Mouse (Mus musculus) layer of hippocampus, adult 8-10 months (tissue): ENCODE results near the gene Ptbp1. TPM values are rescaled to one million over a fixed set of nuclear protein-coding genes. Genes with fewer than 3 reads are reported as not detected.

ENCODE experiments used
- DNase-seq, 2 experiments: peaks; one replicate each; pipeline ENCODE4 v3.0.0; 2022; ENCODE audit warnings: low spot score in 2 of 2
- total RNA-seq, 4 experiments: library from RNA; stranded (reverse); gene quantifications; 2 replicates each; pipeline ENCODE4 v1.2.4; 2022

Ptbp1 gene
- total RNA-seq: 10 to 100 TPM; 67.7 to 76.4 (median 73.7) TPM

DNA sequence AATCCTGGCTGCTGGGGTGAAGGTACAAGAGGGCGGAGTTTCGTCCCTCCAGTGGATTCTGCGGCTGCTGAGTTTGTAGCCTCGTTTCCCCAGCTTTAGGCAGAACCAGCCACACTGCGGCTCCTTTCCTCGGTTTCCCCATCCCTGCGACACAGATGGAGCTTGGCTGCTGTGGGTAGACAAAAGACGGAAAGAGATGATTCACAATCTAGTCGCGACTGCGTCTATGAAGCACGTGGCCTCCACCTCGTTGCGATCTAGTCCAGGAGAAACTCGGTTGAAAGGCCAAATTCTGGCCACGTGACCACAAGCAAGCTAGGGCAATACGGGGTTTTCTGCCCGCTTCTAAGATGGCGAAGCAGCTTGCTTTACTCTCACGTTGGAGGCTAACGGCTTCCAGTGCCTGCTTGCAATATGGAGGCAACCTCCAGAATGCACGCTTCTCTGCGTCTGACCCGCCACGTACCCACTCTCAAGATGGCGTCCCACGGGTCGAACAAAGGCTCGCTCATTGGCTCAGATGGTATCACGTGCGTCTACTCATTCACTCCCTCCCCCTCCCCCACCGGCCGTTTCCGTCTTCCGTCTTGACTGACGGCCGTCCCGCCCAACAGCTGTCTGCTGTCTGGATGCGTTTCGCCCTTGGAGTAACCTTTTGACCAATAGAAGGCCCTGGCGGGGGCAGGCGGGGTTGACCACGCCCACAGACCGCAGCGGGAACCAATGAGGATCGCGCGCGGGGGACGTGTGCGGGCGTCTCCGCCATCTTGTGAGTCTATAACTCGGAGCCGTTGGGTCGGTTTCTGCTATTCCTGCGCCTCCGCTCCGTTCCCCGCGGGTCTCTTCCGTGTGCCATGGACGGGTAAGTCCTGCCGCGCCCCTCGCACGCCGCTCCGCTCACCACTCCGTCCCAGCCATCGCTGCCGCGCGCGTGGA, at the start of gene Ptbp1:
Ptbp1 (plus strand) TSS at position 568 of the 936 bp plus-strand sequence.
- peak; percentile 99 to 100 for DNase-seq

- DNase-seq: no peak
Observed at GRCm38 (mm10) chr10:79805636-79806035, 48.6 kb upstream of the Ptbp1 start.

GRCm38 (mm10) chr10:79806331-79806730, 47.9 kb upstream of the Ptbp1 start:
- DNase-seq: no peak

- DNase-seq: no peak
Observed at GRCm38 (mm10) chr10:79806972-79807371, 47.3 kb upstream of the Ptbp1 start.

GRCm38 (mm10) chr10:79807826-79808225, 46.4 kb upstream of the Ptbp1 start:
- DNase-seq: no peak

- DNase-seq: no peak
Observed at GRCm38 (mm10) chr10:79808728-79809127, 45.5 kb upstream of the Ptbp1 start.

GRCm38 (mm10) chr10:79811736-79812637, 42.2 kb upstream of the Ptbp1 start:
- peak in 1 of 2 experiments; percentile 91 for DNase-seq

DNA sequence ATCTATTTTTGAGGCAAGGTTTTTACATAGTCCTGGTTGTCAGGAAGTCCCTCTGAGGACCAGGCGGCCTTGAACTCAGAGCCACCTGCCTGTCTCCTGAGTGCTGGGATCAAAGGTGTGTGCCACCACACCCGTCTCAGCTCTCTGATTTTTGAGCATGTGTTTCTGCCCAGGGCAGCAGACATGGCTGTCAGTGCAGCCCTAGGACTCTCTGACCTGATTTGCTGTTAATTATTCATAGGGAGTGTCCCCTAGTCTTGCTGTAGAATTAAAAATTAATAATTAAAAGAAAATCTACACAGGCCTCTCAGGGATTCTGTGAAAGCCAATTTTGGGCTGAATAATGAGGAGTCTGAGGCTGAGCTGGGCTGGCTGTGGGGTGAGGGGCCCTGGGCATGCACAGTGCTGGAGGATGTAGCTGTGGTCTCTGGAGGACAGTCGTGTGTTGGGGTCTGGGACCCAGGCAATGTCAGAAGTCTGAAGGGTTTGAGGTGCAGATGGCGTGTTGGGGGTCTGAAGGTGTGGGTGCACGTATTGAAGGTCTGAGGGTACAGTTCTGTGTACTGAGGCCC, 39.9 kb upstream of the Ptbp1 start:
- DNase-seq: no peak

- DNase-seq: no peak
Observed at GRCm38 (mm10) chr10:79815671-79816494, 38.3 kb upstream of the Ptbp1 start.

DNA sequence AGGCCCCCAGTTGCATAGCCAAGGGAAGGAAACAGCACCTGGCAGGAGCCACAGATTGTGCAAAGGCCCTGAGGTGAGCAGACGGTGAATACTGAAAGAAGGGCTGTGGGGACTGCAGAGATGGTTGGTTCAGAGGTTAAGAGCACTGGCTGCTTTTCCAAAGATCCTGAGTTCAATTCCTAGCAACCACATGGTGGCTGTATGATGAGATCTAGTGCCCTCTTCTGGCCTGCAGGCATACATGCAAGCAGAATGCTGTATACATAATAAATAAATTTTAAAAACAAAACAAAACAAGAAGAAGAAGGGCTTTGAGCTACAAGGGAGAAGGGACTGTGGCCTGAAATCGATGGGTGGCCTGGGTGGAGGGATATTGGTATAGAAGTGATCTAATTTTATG, 37.1 kb upstream of the Ptbp1 start:
- no peak for DNase-seq

- no peak for DNase-seq
Observed at GRCm38 (mm10) chr10:79818225-79818624, 36.0 kb upstream of the Ptbp1 start.

DNA sequence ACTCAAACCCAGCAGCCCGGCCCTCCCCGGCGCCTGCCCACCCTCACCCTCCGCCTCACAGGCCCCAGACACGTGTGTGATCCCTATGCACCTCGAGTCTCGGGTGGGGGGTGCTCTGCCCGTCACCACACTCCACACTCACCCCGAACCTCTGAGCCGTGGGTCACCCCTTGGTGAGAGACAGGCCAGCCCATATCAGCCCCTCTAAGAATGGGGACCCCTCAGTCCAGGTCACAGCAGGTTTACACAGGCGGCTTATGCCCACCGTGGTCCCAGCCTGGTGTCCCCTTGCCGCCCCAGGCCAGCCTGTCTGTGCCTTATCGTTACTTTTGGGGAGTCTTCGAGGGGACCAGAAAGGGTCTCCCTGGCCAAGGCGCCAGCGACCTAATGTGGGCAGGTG, 34.6 kb upstream of the Ptbp1 start:
- no peak for DNase-seq

GRCm38 (mm10) chr10:79820277-79820676, 34.0 kb upstream of the Ptbp1 start:
- DNase-seq: no peak

- DNase-seq: no peak
Observed at GRCm38 (mm10) chr10:79820782-79821181, 33.4 kb upstream of the Ptbp1 start, which contains the start of gene Misp. TSS of gene Misp (plus strand) at chr10:79820989.

GRCm38 (mm10) chr10:79821731-79822130, 32.5 kb upstream of the Ptbp1 start:
- no peak for DNase-seq

- DNase-seq: no peak
Observed at GRCm38 (mm10) chr10:79822372-79822771, 31.9 kb upstream of the Ptbp1 start.

GRCm38 (mm10) chr10:79823011-79823410, 31.2 kb upstream of the Ptbp1 start:
- DNase-seq: no peak

DNA sequence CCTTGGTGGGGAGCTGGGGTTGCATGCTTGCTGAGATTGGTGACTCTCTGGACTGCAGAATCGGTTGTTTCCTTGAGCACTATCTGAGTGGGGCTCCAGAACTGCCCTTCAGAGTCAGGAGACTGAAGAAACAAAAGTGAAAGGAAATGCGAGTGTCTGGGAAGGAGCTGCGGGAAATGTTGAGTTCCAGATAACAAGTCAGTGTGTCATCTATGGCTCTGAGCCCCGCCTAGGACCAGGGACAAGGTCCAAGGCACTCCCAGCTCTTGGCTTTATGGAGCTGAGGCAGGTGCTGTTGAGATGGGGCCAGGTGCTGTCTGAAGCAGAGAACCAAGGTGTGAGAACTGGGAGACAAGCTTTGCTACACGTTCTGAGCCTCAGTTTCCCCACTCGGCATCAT, 29.8 kb upstream of the Ptbp1 start:
- DNase-seq: no peak

DNA sequence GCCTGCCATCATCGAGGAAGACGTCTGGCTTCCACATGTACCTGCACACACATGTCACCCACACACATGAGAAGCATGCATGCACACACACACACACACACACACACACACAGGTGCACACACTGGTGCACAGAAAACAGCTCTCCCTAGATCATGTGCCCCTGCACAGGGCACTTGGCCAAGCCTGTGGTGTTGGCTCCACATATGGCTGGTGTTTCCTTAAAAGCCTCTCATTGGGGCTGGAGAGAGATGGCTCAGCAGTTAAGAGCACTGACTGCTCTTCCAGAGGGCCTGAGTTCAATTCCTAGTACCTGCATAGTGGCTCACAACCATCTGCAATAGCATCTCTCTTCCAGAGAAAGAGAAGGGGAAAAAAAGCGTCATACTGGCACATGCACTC, 22.6 kb upstream of the Ptbp1 start:
- no peak for DNase-seq

- no peak for DNase-seq
Observed at GRCm38 (mm10) chr10:79832026-79832785, 22.0 kb upstream of the Ptbp1 start.
